Mouse (Mus musculus) thymus, adult 2 months (tissue): ENCODE data around the gene Aurkaip1.

Experiments used
- CTCF ChIP-seq: fragments of 200-500 bp; IDR thresholded peaks from 2 replicates; pipeline ENCODE4 v1.5.1; 2012; ENCODE audit warnings: mild to moderate bottlenecking, control low read depth, low read length, moderate library complexity, borderline replicate concordance; ENCODE audit not compliant: control insufficient read depth, poor library complexity, insufficient read depth; ENCODE audit errors: extremely low read depth
- POLR2A ChIP-seq: fragments of 200-500 bp; IDR thresholded peaks from 2 replicates; pipeline ENCODE4 v1.6.1; 2012; ENCODE audit warnings: mild to moderate bottlenecking, low read length, control low read depth, moderate library complexity; ENCODE audit not compliant: control insufficient read depth, poor library complexity, insufficient read depth; ENCODE audit errors: extremely low read depth

DNA sequence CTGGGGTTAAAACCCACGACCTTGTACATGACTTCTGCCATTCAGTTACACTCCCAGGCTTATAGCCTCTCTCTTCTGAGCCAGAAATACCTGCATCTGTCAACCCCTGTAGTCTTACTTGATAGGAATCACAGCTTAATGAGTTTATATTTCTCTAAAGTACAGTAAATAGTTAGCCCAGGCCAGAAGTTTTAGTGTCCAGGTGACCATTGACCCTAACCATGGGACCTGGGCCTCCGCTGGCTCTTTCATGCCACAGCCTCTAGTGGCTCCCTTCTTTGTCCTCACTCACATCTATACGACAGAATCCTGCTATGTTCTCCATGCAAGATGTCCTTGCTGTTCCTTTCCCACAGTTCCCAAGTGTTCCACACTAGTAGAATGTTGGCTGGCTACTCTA is 23.2 kb upstream of the Aurkaip1 start:
- TF ChIP-seq CTCF (no peak), POLR2A (no peak)
